Mouse (Mus musculus) pancreas, adult 10 weeks (tissue): ENCODE results near the gene Cnot6. TPM values are rescaled to one million over a fixed set of nuclear protein-coding genes. Genes with fewer than 3 reads are reported as not detected.

ENCODE experiments used
- polyA plus RNA-seq: library from polyadenylated mRNA; stranded (reverse); fragments of 350-450 nt; fragmentation: Illumina TruSeq; extraction: RNeasy Lipid Tissue Mini Kit (QIAGEN cat#74804); gene quantifications from one replicate; pipeline ENCODE4 v1.2.3, GENCODE M21; 2015; ENCODE audit warnings: low read depth, low replicate concordance; ENCODE audit not compliant: insufficient read depth

Cnot6 gene
- polyA plus RNA-seq = 10.2 TPM

GRCm38 (mm10) chr11:49712555-49713335 is at the start of gene Cnot6:
Gene Cnot6, minus strand, starts transcription at chr11:49712723.

GRCm38 (mm10) chr11:49663310-49663709 is 49.2 kb downstream of the Cnot6 start, which contains the start of gene Scgb3a1:
Gene Scgb3a1, plus strand, starts transcription at chr11:49663610.

Other genes with a start within 250 kb of the Cnot6 start
- not detected for gene Olfr1386, start 247.7 kb downstream of the Cnot6 start, polyA plus RNA-seq
- not detected for gene Olfr1385, start 223.7 kb downstream of the Cnot6 start, polyA plus RNA-seq
- not detected for gene Olfr1384, start 206.0 kb downstream of the Cnot6 start, polyA plus RNA-seq
- gene Olfr1383, start 193.1 kb downstream of the Cnot6 start, polyA plus RNA-seq = not detected
- gene Olfr1382, start 184.5 kb downstream of the Cnot6 start, polyA plus RNA-seq = not detected
- gene Olfr1381, start 169.3 kb downstream of the Cnot6 start, polyA plus RNA-seq = not detected
- gene Olfr1380, start 155.8 kb downstream of the Cnot6 start, polyA plus RNA-seq = not detected
- 5.3 TPM for gene Flt4, start 103.5 kb downstream of the Cnot6 start, polyA plus RNA-seq
- not detected for gene Scgb3a1, start 49.1 kb downstream of the Cnot6 start, polyA plus RNA-seq
- 8.8 TPM for gene Gfpt2, start 81.5 kb upstream of the Cnot6 start, polyA plus RNA-seq
- 8.7 TPM for gene Mapk9, start 134.0 kb upstream of the Cnot6 start, polyA plus RNA-seq
- gene Rasgef1c, start 189.1 kb upstream of the Cnot6 start, polyA plus RNA-seq = 0.54 TPM